Mouse (Mus musculus) liver, adult 2 months (tissue): Measurements from ENCODE around the gene Smyd1.

ENCODE experiments used
- CTCF ChIP-seq: fragments of 200-500 bp; IDR thresholded peaks from 2 replicates; pipeline ENCODE4 v1.5.1; 2011; ENCODE audit warnings: low read depth, low read length, control low read depth
- POLR2A ChIP-seq: fragments of 200-500 bp; IDR thresholded peaks from 2 replicates; pipeline ENCODE4 v1.6.1; 2011; ENCODE audit warnings: low read length, control low read depth; ENCODE audit not compliant: insufficient read depth; ENCODE audit errors: extremely low read depth

- TF ChIP-seq CTCF (no peak), POLR2A (no peak)
Measured at GRCm38 (mm10) chr6:71211917-71212316, 110.1 kb downstream of the Smyd1 start.
